Mouse (Mus musculus) ES-E14 (cell line): ENCODE results near the gene Rrm1.

Experiments used
- CHD2 ChIP-seq: IDR thresholded peaks from 2 replicates; pipeline ENCODE4 v1.6.1; 2014; ENCODE audit warnings: mild to moderate bottlenecking, low read depth, low read length, inconsistent platforms
- HCFC1 ChIP-seq: IDR thresholded peaks from 2 replicates; pipeline ENCODE4 v1.6.1; 2012; ENCODE audit warnings: low read length, inconsistent platforms, borderline replicate concordance; ENCODE audit not compliant: insufficient read depth
- ZC3H11A ChIP-seq: IDR thresholded peaks from 2 replicates; pipeline ENCODE4 v1.6.1; 2012; ENCODE audit warnings: low read depth, mild to moderate bottlenecking, inconsistent platforms, low read length, borderline replicate concordance
- ZNF384 ChIP-seq: IDR thresholded peaks from 2 replicates; pipeline ENCODE4 v1.6.1; 2012; ENCODE audit warnings: low read depth, low read length, inconsistent platforms

- TF ChIP-seq ZC3H11A (no peak), CHD2 (no peak), HCFC1 (no peak), ZNF384 (no peak)
These were observed 35.1 kb downstream of the Rrm1 start for GRCm38 (mm10) chr7:102476601-102477000.
